13 mouse cellular contexts compared by ENCODE assay signal in the genomic region with DNA sequence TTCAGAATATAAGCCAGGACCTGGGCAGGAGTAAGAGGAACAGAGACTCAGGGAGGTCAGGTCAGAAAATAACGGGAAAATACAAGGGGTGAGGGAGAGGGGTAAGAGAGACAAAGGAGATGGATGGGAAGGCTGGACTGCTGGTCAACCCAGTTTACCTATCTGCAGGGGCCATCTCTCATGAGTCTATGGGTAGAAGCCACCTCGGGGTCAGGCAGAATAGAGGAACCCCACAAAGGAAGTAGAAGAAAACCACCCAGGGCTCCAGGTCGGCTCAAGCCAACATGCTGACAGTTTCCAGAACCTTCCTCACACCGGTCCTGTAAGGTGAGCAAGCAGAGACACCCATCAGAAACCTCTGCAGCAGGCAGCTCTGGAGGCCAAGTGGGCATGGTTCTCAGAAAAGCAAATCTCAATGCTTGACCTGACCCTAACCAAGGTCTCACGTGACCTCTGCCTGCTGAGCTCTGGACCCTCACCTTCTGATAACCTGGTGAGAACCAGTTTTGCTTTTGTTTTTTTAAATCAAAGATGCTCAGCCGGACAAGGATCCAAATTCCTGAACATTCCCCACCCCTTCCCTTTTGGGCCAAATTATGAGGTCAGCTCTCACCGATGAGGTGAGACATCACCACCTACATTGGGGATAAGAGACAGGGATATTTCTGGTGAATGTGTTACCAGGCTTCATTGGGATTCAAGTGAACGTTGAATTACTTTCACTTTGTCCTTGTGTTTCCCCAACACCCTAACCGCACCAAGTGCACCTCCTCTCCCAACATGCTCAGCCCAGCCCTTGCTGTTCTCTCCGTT. TPM values are rescaled to one million over a fixed set of nuclear protein-coding genes. Genes with fewer than 3 reads are reported as not detected.
DNase-seq lines count a peak whose midpoint lies in the region; ATAC-seq and TF ChIP-seq lines count a peak whose summit lies in the region.
"Had no signal": no experiment of that assay in that cellular context is flagged by ENCODE, and none has a peak within 500 bp of the region (broad histone marks: within the 10 kb centered on the region; RNA-seq: fewer than 3 reads in every experiment).

No protein-coding gene starts in this region.

- no peak for TF ChIP-seq CTCF in liver, adult 2 months (IDR thresholded peaks at IDR 0.05; ENCODE audit: low read depth, low read length)
- no peak for TF ChIP-seq CTCF in Patski (IDR thresholded peaks at IDR 0.05)

- in situ Hi-C loops in Patski (cut with MboI; ENCODE audit: low pct_unique_long_range_greater_than_20kb) = loop anchor here (25.0 kb wide), 1 partner anchor 749 kb away; a partner anchor contains a TSS

- no peaks in the 10 kb centered on the region for H3K9me3 ChIP-seq in liver, embryonic 13.5 days (replicated peaks)
- no peaks in the 10 kb centered on the region for H3K9me3 ChIP-seq in hindbrain, embryonic 16.5 days (ENCODE audit: control insufficient read depth, low read length)
- H3K9me3 ChIP-seq: intestine, embryonic 15.5 days; lung, embryonic 15.5 days had no signal

- peaks cover 6% of the 10 kb centered on the region; the same call in 1 of the 2 replicates for H3K4me1 ChIP-seq in liver, adult 2 months (ENCODE audit: control insufficient read depth, insufficient read depth, low read length)
- H3K4me1 ChIP-seq in liver, embryonic 13.5 days (replicated peaks) = peaks cover 93% of the 10 kb centered on the region
- H3K4me1 ChIP-seq in hindbrain, embryonic 16.5 days (ENCODE audit: control insufficient read depth, insufficient read depth, low read depth, low read length) = peaks cover 17% of the 10 kb centered on the region

- H3K4me3 ChIP-seq in liver, adult 2 months (ENCODE audit: insufficient read depth, low read depth, low read length) = no peak overlapping the region
- H3K4me3 ChIP-seq in liver, embryonic 13.5 days (replicated peaks) = no peak overlapping the region
- H3K4me3 ChIP-seq in hindbrain, embryonic 16.5 days (ENCODE audit: low read length) = no peak overlapping the region
- H3K4me3 ChIP-seq: intestine, embryonic 15.5 days; left cerebral cortex, adult 2 months; lung, embryonic 15.5 days had no signal

- H3K27ac ChIP-seq in liver, adult 2 months (replicated peaks; ENCODE audit: insufficient read depth, low read depth, low read length) = peak overlapping the region; percentile 8; the same call in 1 of the 2 replicates
- peak overlapping the region; percentile 71 for H3K27ac ChIP-seq in liver, embryonic 13.5 days
- no peak overlapping the region for H3K27ac ChIP-seq in hindbrain, embryonic 16.5 days (ENCODE audit: low read depth, low read length)
- H3K27ac ChIP-seq: intestine, embryonic 15.5 days; left cerebral cortex, adult 2 months; lung, embryonic 15.5 days had no signal

- H3K36me3 ChIP-seq in liver, adult 2 months (ENCODE audit: control insufficient read depth, insufficient read depth, low read length) = no peaks in the 10 kb centered on the region
- H3K36me3 ChIP-seq in liver, embryonic 13.5 days = peaks cover 41% of the 10 kb centered on the region
- no peaks in the 10 kb centered on the region for H3K36me3 ChIP-seq in hindbrain, embryonic 16.5 days (ENCODE audit: control insufficient read depth, insufficient read depth, low read length)
- H3K36me3 ChIP-seq: intestine, embryonic 15.5 days; lung, embryonic 15.5 days had no signal

- H3K9ac ChIP-seq in liver, adult 2 months (ENCODE audit: low read depth, low read length) = no peak overlapping the region
- peak overlapping the region; percentile 38 for H3K9ac ChIP-seq in liver, embryonic 13.5 days
- no peak overlapping the region for H3K9ac ChIP-seq in hindbrain, embryonic 16.5 days (ENCODE audit: low read depth, low read length)
- H3K9ac ChIP-seq: intestine, embryonic 15.5 days; lung, embryonic 15.5 days had no signal

- DNase-seq in liver, adult 2 months (ENCODE audit: extremely low read depth, low read depth, low spot score) = peak; percentile 58
- DNase-seq in liver = no peak
- no peak for DNase-seq in Patski (ENCODE audit: low read depth, low spot score)
- DNase-seq in liver, embryonic 13.5 days = no peak
- DNase-seq in spleen, postnatal 36 days (ENCODE audit: low spot score in 2 of 2) = peak; percentile 61 to 66
- no peak for DNase-seq in gastrocnemius, adult 18-20 months (ENCODE audit: low spot score)
- DNase-seq in urinary bladder, postnatal 4 days (ENCODE audit: low spot score in 2 of 2) = no peak
- DNase-seq: cerebellum, postnatal 25 days; kidney, postnatal 4 days had no signal

- H3K27me3 ChIP-seq in liver, adult 2 months (ENCODE audit: control insufficient read depth, insufficient read depth, low read length) = no peaks in the 10 kb centered on the region
- H3K27me3 ChIP-seq in Patski = no peaks in the 10 kb centered on the region
- H3K27me3 ChIP-seq in liver, embryonic 13.5 days = no peaks in the 10 kb centered on the region
- no peaks in the 10 kb centered on the region for H3K27me3 ChIP-seq in hindbrain, embryonic 16.5 days (replicated peaks; ENCODE audit: control insufficient read depth, insufficient read depth, low read length)
- H3K27me3 ChIP-seq: intestine, embryonic 15.5 days had no signal

- peak; percentile 24 for ATAC-seq in Patski
- no peak for ATAC-seq in liver, embryonic 13.5 days (ENCODE audit: low read depth)
- no peak for ATAC-seq in hindbrain, embryonic 16.5 days
- ATAC-seq: intestine, embryonic 15.5 days had no signal

- POLR2A ChIA-PET in Patski (lab: Charles Lee) = interaction anchor here (0.6 to 1.0 kb wide), 2 partner anchors 25 to 47 kb away, joined by 3 read pairs; no protein-coding TSS in a partner anchor

- peaks cover 11% of the 10 kb centered on the region; the same call in 1 of the 2 replicates for H3K79me2 ChIP-seq in liver, adult 2 months (ENCODE audit: control insufficient read depth, insufficient read depth, low read length)

- 44% methylated on average over 10 of the region's 10 CpGs for WGBS in liver, adult 2 months
- 54% methylated on average over 10 of the region's 10 CpGs for WGBS in liver, embryonic 13.5 days (ENCODE audit: insufficient replicate concordance)
- WGBS in hindbrain, embryonic 16.5 days = 87% methylated on average over 10 of the region's 10 CpGs

- peak overlapping the region; percentile 38 for H3K4me2 ChIP-seq in liver, embryonic 13.5 days
- H3K4me2 ChIP-seq in hindbrain, embryonic 16.5 days (ENCODE audit: low read length) = no peak overlapping the region
- H3K4me2 ChIP-seq: intestine, embryonic 15.5 days; lung, embryonic 15.5 days had no signal

- TF ChIP-seq POLR2A in liver, adult 2 months (IDR thresholded peaks at IDR 0.05; ENCODE audit: extremely low read depth, insufficient read depth, low read length) = no peak

- CTCF ChIA-PET in Patski (lab: Charles Lee) = no interaction called here

RNA-seq across cellular contexts. Expression of a gene that starts 5.3 kb away (rescaled TPM):
- 12.2 and 14.9 TPM in 2 replicates for total RNA-seq in liver, adult 2 months (2014; rRNA removed)
- polyA plus RNA-seq in liver, adult 2 months (2012; rRNA removed) = 13.8 and 18.3 TPM in 2 replicates
- 33.0 TPM for polyA plus RNA-seq in Patski (2021)
- 28.5 and 34.3 TPM in 2 replicates for polyA plus RNA-seq in liver, embryonic 13.5 days (2015; fragmentation: Nextera tagmentation; extraction: Ambion mirVana)
- polyA plus RNA-seq in hindbrain, embryonic 16.5 days (2015; fragmentation: Nextera tagmentation; extraction: Ambion mirVana) = 15.0 and 21.2 TPM in 2 replicates
- total RNA-seq in gastrocnemius, adult 18-20 months (2021) = 10 to 100 TPM; 18.4 to 22.1 TPM

RNA-seq across cellular contexts. Expression of a gene that starts 45.1 kb away (rescaled TPM):
- 37.2 and 42.9 TPM in 2 replicates for total RNA-seq in liver, adult 2 months (2014; rRNA removed)
- 58.4 and 60.5 TPM in 2 replicates for polyA plus RNA-seq in liver, adult 2 months (2012; rRNA removed)
- 77.2 TPM for polyA plus RNA-seq in Patski (2021)
- polyA plus RNA-seq in liver, embryonic 13.5 days (2015; fragmentation: Nextera tagmentation; extraction: Ambion mirVana) = 5.6 and 6.0 TPM in 2 replicates
- 50.1 and 53.5 TPM in 2 replicates for polyA plus RNA-seq in hindbrain, embryonic 16.5 days (2015; fragmentation: Nextera tagmentation; extraction: Ambion mirVana)
- total RNA-seq in gastrocnemius, adult 18-20 months (2021) = 1 to 10 TPM; 6.7 to 7.2 TPM

Comparison
In these comparisons a context has a peak if more than half of its experiments do, and no peak if none do; other contexts are left out.
1. DNase-seq: peak in liver, adult 2 months (single experiment) and spleen, postnatal 36 days (2 of 2); none in liver (single experiment), Patski (single experiment), liver, embryonic 13.5 days (single experiment), gastrocnemius, adult 18-20 months (single experiment) and urinary bladder, postnatal 4 days (0 of 2).